Mouse (Mus musculus): Measurements from ENCODE around the gene Atp8b4.

DNA sequence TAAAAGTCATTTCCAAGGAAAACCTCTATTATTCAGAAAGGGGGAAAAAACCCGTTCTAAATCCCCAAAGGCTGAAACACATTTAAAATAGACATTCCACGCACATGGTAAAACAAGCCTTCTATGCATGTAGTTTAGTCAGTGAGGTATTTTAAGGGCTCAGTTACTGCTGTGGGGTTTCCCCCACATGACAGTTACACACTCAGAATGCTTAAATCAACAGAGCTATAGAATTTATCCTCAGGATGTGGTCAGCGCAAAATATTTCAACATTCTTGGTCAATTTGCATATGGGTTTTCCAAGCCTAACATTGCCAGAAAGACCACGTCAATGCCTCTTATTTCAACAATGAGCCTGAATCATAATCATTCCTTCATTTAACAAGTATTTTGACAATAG, 190.5 kb downstream of the Atp8b4 start:
- no peak for TF ChIP-seq CTCF (IDR thresholded peaks at IDR 0.05; ENCODE audit: insufficient read depth, low read depth, low read length)
- no peak for TF ChIP-seq POLR2A (IDR thresholded peaks at IDR 0.05; ENCODE audit: insufficient read depth, low read depth, low read length)
